Mouse (Mus musculus): Measurements from ENCODE around the gene Gm21190.
"Not testable (repeated sequence)": the region's sequence is repeated elsewhere in the genome, so short reads cannot be mapped to it uniquely, and the experiment has no call there.

Gm21190 gene

GRCm38 (mm10) chr5:15488743-15489142 lies 40.3 kb downstream of the Gm21190 start:
- DNase-seq (ENCODE audit: low read depth) = no peak

GRCm38 (mm10) chr5:15484616-15485015 lies 44.4 kb downstream of the Gm21190 start:
- DNase-seq (ENCODE audit: low read depth) = peak; percentile 43

GRCm38 (mm10) chr5:15483576-15483975 lies 45.4 kb downstream of the Gm21190 start:
- not testable (repeated sequence) for DNase-seq (ENCODE audit: low read depth)

DNA sequence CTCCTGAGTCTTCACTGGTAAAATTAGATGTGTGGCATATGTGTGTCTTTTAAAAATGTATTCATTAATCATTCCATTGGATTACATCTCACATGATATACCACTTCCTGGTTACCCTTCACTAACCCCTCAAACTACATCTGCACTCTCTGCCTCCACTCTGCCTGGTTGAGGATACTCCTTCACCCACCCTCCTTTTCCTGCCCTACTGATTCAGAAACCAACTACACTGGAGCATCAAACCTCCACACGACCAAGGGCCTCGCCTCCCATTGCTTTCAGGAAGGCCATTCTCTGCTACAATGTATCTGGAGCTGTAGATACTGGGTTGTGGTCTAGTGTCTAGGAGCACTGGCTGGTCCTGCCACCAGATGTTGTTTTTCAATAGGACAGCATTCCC lies 46.2 kb downstream of the Gm21190 start:
- not testable (repeated sequence) for DNase-seq (ENCODE audit: low read depth)

DNA sequence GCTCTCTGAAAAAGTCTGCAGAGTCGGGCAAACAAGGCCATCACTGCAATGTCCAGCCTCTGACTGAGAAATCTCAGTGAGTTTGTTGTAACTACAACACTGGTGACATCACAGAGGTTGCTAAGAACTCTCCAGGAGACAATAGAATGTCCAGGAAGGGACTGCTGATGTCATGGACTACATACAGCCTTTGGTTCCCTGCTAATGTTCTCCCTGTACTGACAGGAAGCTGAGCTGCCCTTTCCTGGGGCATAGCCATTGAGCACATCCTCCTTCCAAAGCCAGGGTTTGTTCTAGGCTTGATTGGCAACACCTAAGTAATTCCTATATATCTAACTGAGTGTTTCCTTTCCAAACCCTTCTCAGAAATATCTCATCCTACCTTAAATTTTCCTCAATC lies 52.6 kb downstream of the Gm21190 start, which contains the start of gene Gm21149:
Gene Gm21149 (minus strand): TSS at position 101 of the 400 bp plus-strand sequence.
- DNase-seq (ENCODE audit: low read depth) = not testable (repeated sequence)
